Mouse (Mus musculus): Measurements from ENCODE around the gene Nog. TPM values are rescaled to one million over a fixed set of nuclear protein-coding genes. Genes with fewer than 3 reads are reported as not detected.

Gene Nog
- polyA plus RNA-seq, 1 experiment from 2014 or later, result 1.7 TPM

Other genes with a start within 250 kb of the Nog start
- gene Dgke, start 235.5 kb downstream of the Nog start, polyA plus RNA-seq (2015; fragmentation: Nextera tagmentation; extraction: Ambion mirVana), result 17.1 TPM in 2 replicates
- gene Gm525, start 228.5 kb downstream of the Nog start, polyA plus RNA-seq (2015; fragmentation: Nextera tagmentation; extraction: Ambion mirVana), result not detected in 2 replicates